Mouse (Mus musculus): ENCODE measurements around the gene Prcd. TPM values are rescaled to one million over a fixed set of nuclear protein-coding genes. Genes with fewer than 3 reads are reported as not detected.

The Prcd gene
- polyA plus RNA-seq, 1 experiment from 2014 or later: 0.63 TPM

DNA sequence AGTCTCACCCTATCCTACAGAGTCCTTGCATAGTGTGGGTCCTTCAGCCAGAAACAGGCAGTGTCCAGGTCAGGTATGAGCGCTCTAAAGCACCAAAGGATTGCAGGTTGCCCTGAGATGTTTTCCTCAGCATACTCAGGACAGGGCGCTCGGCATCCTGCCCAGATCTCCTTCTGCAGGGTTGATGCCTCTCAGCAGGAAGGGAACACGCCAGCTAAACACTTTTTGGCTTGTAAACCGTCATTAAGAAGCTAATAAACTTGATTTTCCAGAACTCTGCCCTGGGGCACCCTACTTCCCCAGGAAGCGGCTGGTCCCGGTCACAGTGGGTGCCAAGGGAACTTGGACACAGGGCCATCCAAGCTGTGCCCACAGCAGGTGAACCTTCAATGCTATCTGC, 34.2 kb upstream of the Prcd start:
- Histone ChIP-seq H3K36me3 (no peaks in the 10 kb centered on the region), H3K4me2 (replicated peaks) (no peak overlapping the region), H3K9ac (replicated peaks) (no peak overlapping the region), H3K9me3 (no peaks in the 10 kb centered on the region), H3K4me1 (peaks cover 25% of the 10 kb centered on the region), H3K27ac (replicated peaks) (no peak overlapping the region), H3K4me3 (no peak overlapping the region), H3K27me3 (peaks cover 33% of the 10 kb centered on the region)
- WGBS: 88% methylated on average over 7 of the region's 7 CpGs
- no peak for ATAC-seq (ENCODE audit: low FRiP score, low read depth)

DNA sequence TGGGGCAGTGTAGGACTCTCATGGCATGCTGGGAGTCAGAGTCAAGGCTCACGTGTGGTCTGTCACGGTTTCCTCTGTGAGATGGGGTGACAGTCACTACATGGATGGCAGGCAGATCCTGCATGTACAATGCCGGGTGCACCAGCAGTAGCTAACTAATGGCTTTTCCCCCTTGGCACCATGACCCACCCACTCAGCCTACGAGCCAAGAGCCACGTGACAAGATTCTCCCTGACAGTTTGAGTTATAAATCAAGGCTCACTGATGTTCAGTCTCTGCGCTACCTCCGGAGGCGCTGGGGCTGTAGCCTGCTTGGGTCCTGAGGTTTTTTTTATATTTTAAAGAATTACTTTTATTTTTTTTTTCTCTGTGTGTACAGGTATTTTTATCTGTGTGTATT, 33.8 kb upstream of the Prcd start:
- Histone ChIP-seq H3K9ac (replicated peaks) (no peak overlapping the region), H3K27me3 (peaks cover 37% of the 10 kb centered on the region), H3K4me2 (replicated peaks) (no peak overlapping the region), H3K4me3 (no peak overlapping the region), H3K36me3 (no peaks in the 10 kb centered on the region), H3K9me3 (no peaks in the 10 kb centered on the region), H3K4me1 (peaks cover 28% of the 10 kb centered on the region), H3K27ac (replicated peaks) (no peak overlapping the region)
- ATAC-seq (ENCODE audit: low FRiP score, low read depth): no peak
- WGBS: 88% methylated on average over 8 of the region's 8 CpGs

DNA sequence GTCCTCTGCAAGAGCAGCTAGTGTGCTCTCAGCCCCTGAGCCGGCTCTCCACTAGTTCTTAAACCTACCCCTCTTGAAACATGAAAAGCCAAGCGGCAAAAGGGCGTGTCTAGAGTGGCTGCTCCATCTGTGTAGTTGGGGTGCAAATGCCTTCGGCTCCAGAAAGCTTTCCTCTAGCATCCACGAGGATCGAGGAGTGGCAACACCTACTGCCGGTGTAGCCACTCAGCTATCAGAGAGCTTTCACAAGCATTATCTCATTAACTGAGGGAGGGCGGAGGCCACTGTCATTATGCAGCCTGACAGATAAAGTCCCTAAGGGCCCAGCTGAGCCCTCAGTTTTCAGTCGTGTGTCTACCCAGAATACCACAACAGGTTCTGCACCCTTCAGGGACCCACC, 33.3 kb upstream of the Prcd start:
- Histone ChIP-seq H3K27me3 (peaks cover 42% of the 10 kb centered on the region), H3K4me3 (no peak overlapping the region), H3K36me3 (no peaks in the 10 kb centered on the region), H3K4me1 (peaks cover 28% of the 10 kb centered on the region), H3K9ac (replicated peaks) (no peak overlapping the region), H3K4me2 (replicated peaks) (no peak overlapping the region), H3K9me3 (no peaks in the 10 kb centered on the region), H3K27ac (replicated peaks) (no peak overlapping the region)
- no peak for ATAC-seq (ENCODE audit: low FRiP score, low read depth)
- 46% methylated on average over 9 of the region's 9 CpGs for WGBS

DNA sequence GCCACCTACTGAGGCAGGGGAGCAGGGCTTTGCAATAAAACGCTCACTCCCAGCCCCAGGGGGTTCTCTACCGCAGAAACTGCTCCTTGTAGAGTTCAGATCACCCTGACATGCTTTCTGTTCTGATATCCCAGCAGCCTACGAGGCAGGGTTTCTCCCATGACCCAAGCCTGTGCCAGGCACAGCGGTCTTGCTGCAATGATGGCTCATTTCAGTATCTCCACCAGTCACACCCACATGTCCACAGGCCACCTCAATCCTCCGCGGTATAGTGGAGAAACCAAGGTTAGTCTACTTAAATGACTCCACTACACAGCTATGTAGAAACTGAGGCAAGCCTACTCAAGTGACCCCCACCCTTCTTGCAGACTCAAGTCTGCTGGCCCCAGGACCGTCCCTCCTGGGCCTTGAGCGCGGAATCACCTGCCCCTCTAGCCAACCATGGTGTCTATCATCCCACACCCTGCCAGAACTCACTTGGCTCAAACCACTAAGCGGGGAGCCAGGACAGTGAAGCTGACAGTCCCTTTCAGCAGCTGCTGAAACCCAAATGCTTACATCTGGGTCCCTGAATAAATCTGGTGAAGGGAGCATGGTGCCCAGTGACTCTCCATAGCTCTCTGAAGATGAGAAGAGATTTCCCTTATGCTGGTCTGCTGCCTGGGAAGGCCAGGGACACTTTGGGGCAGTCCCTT, 32.6 kb upstream of the Prcd start:
- Histone ChIP-seq H3K27me3 (peaks cover 47% of the 10 kb centered on the region), H3K4me3 (no peak overlapping the region), H3K4me1 (peaks cover 28% of the 10 kb centered on the region), H3K4me2 (replicated peaks) (no peak overlapping the region), H3K36me3 (no peaks in the 10 kb centered on the region), H3K9me3 (no peaks in the 10 kb centered on the region), H3K27ac (replicated peaks) (no peak overlapping the region), H3K9ac (replicated peaks) (no peak overlapping the region)
- WGBS: 76% methylated on average over 10 of the region's 10 CpGs
- no peak for ATAC-seq (ENCODE audit: low FRiP score, low read depth)

DNA sequence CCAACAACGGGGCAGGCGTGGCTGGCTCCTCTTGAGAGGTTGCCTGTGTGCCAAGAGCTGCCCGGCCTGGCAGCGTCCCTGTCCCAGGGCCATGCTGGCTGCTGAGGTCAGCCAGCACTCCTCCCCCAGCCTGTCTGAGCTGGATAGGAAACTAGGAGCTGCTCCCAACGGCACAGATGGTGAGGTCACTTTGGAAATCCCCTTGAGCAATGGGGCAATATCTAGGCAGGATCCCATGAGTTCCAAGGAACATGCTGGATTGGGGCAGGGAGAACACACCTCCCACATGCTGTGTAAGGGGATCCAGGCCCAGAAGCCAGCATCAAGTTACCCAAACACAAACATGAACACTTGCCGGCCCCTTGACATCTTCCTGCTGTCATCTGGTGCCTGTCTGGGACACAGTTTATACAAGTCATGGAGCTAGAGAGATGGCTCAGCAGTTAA, 32.1 kb upstream of the Prcd start:
- H3K4me1 ChIP-seq: peaks cover 25% of the 10 kb centered on the region

DNA sequence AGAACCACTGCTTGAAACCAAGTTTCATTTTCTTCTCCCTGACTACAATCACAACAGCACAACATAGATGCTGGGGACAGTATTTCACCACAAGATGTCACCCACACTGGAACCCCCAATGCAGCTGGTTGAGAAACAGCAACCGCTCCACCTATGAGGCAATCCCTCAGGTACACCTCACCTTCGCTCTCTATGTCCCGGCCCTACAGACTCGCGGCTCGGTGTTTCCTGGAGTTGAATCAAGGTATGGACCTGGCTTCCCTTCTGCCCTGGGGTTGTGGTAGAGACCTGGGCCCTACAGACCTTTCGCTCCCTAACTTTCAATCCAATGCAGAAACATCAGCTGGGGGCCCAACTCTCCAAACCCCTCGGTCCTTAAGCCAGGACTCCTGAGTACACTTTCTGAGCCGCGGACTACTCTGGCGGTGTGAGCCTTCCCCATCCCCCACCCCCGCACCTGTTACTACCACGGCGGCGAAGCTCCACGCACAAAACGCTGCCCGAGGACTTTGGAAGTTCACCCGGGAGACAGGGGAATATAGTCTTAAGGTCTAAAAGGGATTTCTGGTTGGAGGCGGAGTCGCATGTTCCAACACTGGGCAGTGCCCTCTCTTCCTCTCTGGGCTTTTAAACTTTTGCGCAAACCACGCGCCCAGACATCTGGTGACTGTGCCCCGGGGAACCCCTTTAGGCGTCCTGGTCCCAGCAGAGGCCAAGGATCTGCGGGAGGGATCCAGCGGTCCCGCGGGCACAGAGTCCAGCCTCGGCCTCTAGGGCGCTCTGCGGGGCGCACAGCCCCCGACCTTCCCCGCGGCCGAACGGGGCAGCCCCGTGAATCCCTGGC, 29.8 kb upstream of the Prcd start:
- H3K9ac ChIP-seq (replicated peaks): peak overlapping the region; percentile 57
- H3K27me3 ChIP-seq: peaks cover 50% of the 10 kb centered on the region
- H3K4me1 ChIP-seq: peaks cover 25% of the 10 kb centered on the region
- no peaks in the 10 kb centered on the region for H3K36me3 ChIP-seq
- H3K9me3 ChIP-seq: no peaks in the 10 kb centered on the region
- ATAC-seq (ENCODE audit: low FRiP score, low read depth): no peak
- WGBS: 5% methylated on average over 40 of the region's 40 CpGs
- no peak overlapping the region for H3K27ac ChIP-seq (replicated peaks)
- peak overlapping the region; percentile 54 for H3K4me3 ChIP-seq
- H3K4me2 ChIP-seq (replicated peaks): peak overlapping the region; percentile 78

More for the DNA sequence above, 32.1 kb upstream of the Prcd start:
- Histone ChIP-seq H3K9ac (replicated peaks) (no peak overlapping the region), H3K9me3 (no peaks in the 10 kb centered on the region), H3K4me3 (no peak overlapping the region), H3K27me3 (peaks cover 47% of the 10 kb centered on the region), H3K36me3 (no peaks in the 10 kb centered on the region), H3K27ac (replicated peaks) (no peak overlapping the region), H3K4me2 (replicated peaks) (no peak overlapping the region)
- no peak for ATAC-seq (ENCODE audit: low FRiP score, low read depth)
- WGBS: 69% methylated on average over 6 of the region's 6 CpGs

DNA sequence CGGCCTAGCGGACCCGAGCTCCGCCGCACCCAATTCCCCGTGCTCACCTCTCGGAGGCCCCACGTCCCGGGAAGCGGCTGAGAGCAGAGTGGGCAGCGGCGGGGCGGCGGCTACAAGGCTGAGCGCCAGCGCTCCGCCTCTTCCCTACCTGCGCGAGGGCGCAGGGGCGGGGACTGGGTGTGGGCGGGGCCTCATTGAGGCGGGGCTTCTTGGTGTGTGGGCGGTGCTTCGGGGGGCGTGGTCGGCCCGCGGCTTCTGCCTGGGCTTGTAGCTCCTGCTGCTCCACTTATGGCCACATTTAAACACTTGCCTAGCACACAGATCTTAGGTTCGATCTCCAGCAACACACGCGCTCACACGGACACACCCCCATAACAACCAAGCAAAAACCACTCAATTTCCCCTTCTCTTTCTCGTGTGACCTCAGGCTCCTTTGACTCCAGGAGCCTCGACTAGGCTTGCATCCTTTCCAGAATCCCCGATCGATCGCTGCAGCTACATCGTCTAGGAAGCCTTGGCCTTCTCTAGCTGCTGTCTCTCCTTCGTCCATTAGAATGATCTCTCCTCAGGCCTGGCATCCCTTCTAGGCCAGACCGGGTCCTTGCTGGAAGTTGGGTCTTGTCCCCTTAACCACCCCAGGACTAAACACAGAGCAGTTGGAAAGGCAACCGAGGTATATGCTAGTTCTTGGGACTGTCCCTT, 29.1 kb upstream of the Prcd start:
- Histone ChIP-seq H3K9me3 (no peaks in the 10 kb centered on the region), H3K4me1 (peaks cover 25% of the 10 kb centered on the region), H3K36me3 (no peaks in the 10 kb centered on the region), H3K27ac (replicated peaks) (no peak overlapping the region), H3K9ac (replicated peaks) (peak overlapping the region; percentile 57), H3K4me2 (replicated peaks) (peak overlapping the region; percentile 78), H3K4me3 (peak overlapping the region; percentile 54), H3K27me3 (peaks cover 51% of the 10 kb centered on the region)
- no peak for ATAC-seq (ENCODE audit: low FRiP score, low read depth)
- WGBS: 11% methylated on average over 42 of the region's 42 CpGs

DNA sequence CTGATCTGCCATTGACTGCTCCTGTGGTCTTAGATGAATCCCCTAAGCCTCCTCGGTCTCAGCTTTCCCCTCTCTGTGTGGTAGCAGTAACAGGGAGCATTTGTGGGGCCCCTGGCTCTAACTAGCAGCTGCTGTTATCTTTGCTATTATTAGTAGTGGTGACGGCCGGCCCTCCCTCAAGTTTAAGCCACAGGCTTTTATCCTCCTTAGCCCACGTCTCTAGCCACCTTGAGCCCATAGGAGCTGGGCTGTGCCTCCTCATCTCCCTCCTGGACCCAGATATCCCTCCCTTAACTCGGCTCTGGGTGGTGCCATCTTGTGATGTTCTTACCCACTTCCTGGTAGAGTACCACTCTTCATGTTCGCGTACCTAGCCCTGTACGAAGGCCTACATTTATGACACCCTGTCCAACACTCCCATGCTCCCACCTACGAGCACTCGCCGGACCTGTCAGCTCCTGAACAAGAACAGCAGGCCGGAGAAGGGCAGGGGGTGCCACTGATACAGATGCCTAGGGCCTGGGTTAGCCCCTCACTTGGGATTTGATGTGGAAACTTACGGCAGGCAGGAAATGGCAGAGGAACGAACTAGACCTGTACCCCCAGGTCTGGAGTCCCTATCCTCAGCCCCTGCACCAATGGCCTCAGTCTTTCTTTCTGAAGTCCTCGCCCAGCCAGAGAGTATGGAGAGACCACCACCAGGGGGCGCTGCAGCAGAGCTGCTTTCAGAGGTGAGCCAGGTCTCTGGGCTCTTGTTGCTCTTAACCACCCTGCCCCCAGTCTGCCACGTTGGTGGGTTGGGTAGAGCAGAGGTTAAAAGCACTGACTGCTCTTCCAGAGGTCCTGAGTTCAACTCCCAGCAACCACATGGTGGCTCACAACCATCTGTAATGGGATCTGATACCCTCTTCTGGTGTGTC, 28.0 kb upstream of the Prcd start:
- no peaks in the 10 kb centered on the region for H3K36me3 ChIP-seq
- H3K9ac ChIP-seq (replicated peaks): no peak overlapping the region
- H3K4me2 ChIP-seq (replicated peaks): no peak overlapping the region
- peaks cover 21% of the 10 kb centered on the region for H3K4me1 ChIP-seq
- peaks cover 54% of the 10 kb centered on the region for H3K27me3 ChIP-seq
- WGBS: 77% methylated on average over 17 of the region's 17 CpGs
- ATAC-seq (ENCODE audit: low FRiP score, low read depth): no peak
- H3K9me3 ChIP-seq: no peaks in the 10 kb centered on the region
- no peak overlapping the region for H3K27ac ChIP-seq (replicated peaks)
- no peak overlapping the region for H3K4me3 ChIP-seq

DNA sequence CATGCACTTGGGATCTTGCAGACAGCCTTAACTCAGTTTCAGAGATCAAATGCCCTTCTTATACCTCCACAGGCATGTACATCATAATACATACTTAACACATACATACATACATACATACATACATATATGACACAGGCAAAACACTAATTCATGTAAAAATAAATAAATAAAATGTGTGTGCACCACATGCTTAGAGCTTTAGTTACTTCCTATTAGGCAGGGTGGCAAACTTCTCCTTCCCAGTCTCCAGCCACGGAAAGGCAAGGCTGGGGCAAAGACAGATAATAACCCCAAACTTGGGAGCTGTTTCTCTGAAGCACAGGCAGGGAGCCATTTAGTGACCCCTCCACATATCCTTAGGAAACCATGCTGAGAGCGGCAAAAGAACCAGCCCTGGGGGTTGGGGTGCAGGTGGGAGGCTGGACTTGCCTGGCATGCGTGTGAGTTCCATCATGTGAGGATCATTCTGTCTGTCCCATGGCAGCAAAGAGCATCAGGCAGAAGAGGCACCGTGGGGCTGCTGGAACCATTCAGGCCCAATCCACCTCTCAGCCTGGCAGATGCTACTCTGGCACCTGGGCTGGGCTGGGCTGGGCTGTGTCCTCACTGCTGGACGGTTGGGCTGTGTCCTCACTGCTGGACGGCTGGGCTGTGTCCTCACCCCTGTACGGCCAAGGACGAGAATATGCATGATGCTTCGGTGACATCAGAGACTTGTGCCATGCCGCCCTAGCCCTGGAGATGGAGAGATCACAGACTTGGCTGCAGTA, 26.8 kb upstream of the Prcd start, which contains the start of gene Rhbdf2:
Gene Rhbdf2 (minus strand): TSS at position 721 of the 773 bp plus-strand sequence.
- H3K36me3 ChIP-seq: no peaks in the 10 kb centered on the region
- H3K27ac ChIP-seq (replicated peaks): no peak within 1 kb of the TSS
- no peak within 1 kb of the TSS for H3K4me3 ChIP-seq
- no peak for ATAC-seq (ENCODE audit: low FRiP score, low read depth)
- peaks cover 48% of the 10 kb centered on the region for H3K27me3 ChIP-seq
- no peak within 1 kb of the TSS for H3K9ac ChIP-seq (replicated peaks)
- H3K4me1 ChIP-seq: peaks cover 13% of the 10 kb centered on the region
- 74% methylated on average over 10 of the region's 10 CpGs for WGBS
- H3K4me2 ChIP-seq (replicated peaks): no peak within 1 kb of the TSS
- H3K9me3 ChIP-seq: no peaks in the 10 kb centered on the region

DNA sequence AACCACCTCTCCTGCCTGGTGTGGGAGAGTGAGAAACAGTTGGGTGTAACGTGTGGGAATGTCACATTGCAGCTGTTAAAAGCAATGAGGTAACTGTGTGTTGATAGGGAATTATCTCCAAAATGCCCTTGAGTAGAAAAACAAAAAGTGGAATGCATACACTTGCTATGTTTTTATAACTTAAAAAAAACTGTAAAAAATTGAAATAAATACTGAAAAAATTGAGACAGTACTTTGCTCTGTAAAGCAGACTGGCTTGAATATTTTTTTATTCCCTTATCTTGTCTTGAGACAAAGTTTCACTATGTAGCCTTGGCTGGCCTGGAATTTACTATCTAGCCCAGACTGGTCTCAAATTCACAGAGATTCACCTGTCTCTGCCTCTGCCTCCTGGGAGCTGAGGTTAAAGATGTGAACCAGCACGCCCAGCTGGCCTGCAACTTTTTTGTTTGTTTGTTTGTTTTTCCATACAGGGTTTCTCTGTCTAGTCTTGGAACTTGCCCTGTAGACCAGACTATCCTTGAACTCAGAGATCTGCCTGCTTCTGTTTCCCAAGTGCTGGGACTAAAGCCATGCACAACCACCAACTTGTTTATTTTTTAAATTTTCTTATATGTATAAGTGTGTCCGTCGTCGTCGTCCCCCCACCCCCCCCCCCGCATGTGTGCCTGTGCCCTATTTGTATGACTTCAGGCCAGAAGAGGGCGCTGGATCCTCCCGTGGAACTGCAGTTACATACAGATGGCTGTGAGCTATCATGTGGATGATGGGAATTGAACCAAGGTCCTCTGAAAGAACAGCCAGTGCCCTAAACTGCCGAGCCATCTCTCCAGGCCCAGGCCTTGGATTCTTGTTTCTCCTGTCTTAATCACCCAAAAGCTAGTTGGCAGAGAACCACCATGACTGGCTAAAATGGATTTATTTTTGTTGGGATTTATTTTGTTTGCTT, 26.0 kb upstream of the Prcd start:
- no peak for ATAC-seq (ENCODE audit: low FRiP score, low read depth)
- 36% methylated on average over 10 of the region's 10 CpGs for WGBS
- H3K9me3 ChIP-seq: no peaks in the 10 kb centered on the region
- peaks cover 39% of the 10 kb centered on the region for H3K27me3 ChIP-seq
- H3K27ac ChIP-seq (replicated peaks): no peak overlapping the region
- H3K4me1 ChIP-seq: peaks cover 12% of the 10 kb centered on the region
- no peaks in the 10 kb centered on the region for H3K36me3 ChIP-seq
- H3K9ac ChIP-seq (replicated peaks): no peak overlapping the region
- no peak overlapping the region for H3K4me2 ChIP-seq (replicated peaks)
- H3K4me3 ChIP-seq: no peak overlapping the region

Data from midbrain, embryonic 12.5 days (tissue).